Mouse (Mus musculus): ENCODE results near the gene Kctd4.

DNA sequence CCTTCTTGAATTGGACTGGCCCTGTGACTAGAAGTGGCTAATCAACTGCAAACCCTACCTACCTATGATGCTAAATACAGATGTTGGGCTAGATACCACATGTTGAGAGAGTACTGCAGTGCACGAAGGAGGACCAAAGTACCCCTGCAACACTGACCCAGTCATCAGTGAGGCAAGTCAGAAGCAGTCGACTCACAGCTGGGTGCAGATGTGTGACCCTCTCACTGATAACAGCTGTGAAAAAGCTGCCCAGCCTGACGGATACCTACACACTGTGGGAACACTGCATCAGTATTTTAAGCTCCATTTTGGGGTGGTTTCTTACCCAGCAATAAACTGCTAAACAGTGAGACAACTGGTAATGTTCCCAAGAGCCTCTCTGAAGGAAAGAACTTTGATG is 21.3 kb downstream of the Kctd4 start:
- TF ChIP-seq ZNF384 (IDR thresholded peaks at IDR 0.05; ENCODE audit: low read depth, low read length): no peak
- no peak for TF ChIP-seq MAFK (IDR thresholded peaks at IDR 0.05; ENCODE audit: insufficient read depth, low read depth, low read length)
- TF ChIP-seq ZC3H11A (IDR thresholded peaks at IDR 0.05; ENCODE audit: borderline replicate concordance, low read depth, low read length): no peak

Data from ES-E14 (cell line).